Mouse (Mus musculus) urinary bladder, postnatal 0 days (tissue): ENCODE measurements around the gene Aimp2. TPM values are rescaled to one million over a fixed set of nuclear protein-coding genes. Genes with fewer than 3 reads are reported as not detected.

Experiments used
- polyA plus RNA-seq: library from polyadenylated mRNA; unstranded; fragments of >200 nt; fragmentation: Nextera tagmentation; extraction: Ambion mirVana; gene quantifications from 2 replicates; pipeline ENCODE4 v1.2.1, GENCODE M21; 2015

Aimp2 gene
- 79.5 and 83.0 TPM in 2 replicates for polyA plus RNA-seq

DNA sequence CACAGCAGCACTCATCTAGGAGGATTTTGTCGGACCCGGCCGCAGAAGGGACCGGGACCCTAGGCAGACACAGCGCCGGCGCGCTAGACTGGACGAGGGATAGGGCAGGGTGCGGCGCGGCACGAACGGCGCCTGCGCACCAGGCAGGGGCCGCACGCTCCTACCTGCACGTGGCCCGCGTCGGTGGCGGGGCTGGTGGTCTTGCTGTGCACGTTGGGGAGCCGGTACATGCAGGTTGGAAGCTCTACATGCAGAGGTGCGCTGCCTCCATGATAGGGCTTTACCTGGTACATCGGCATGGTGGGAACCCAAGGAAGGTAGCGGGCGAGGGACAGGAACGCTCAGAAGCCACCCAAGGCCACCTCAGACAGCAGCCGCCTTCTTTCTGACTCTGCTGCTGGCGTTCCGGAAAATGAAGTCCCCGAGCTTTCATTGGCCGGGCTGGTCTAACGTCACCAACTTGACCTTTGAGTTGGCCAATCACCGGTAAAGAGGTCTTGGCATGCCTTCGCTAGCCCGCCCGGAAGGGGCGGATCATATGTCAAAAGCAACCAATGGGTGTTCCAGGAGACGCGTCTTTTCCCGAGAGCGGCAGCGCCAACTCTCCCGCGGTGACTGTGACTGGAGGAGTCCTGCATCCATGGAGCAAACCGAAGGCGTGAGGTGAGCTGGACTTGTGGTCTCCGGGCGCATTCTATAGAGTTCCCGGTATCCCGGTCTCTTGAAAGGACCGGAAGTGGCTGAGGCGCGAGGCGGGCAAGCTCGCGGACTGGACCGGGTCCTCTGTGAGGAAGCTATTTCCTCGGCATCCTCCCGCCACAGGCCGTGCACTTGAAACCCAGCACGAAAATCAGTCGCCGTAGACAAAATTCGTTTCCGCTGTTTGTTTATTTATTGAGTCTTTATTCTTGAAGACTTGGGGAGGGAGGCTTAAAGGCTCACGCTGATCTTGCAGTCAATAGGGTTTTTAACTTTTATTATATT, at the start of gene Aimp2, which contains the start of gene Pms2:
Gene Aimp2 (minus strand): TSS at position 431 of the 984 bp plus-strand sequence.
Gene Pms2 (plus strand): TSS at position 548 of the 984 bp plus-strand sequence.

DNA sequence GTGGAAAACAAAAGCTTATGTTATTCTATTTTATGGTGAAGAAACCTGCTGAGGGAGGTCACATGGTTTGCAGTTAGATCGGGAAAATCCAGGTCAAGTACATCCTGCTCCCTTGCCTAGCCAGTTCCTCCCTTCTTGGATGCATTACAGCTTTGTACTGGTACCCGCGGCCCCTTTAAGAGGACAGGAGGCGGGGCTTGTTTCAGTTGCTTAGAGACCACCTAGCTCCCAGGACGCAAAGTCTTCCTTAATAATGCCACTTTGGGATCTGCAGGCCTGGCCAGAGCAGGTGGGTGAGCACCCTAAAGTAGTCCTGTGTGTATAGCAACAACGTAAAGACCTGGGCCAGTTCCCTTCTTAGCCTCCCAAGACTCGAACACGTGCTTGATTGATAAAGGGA, 23.2 kb upstream of the Aimp2 start, which contains the start of gene Rsph10b:
Gene Rsph10b (plus strand): TSS at position 205 of the 400 bp plus-strand sequence.

DNA sequence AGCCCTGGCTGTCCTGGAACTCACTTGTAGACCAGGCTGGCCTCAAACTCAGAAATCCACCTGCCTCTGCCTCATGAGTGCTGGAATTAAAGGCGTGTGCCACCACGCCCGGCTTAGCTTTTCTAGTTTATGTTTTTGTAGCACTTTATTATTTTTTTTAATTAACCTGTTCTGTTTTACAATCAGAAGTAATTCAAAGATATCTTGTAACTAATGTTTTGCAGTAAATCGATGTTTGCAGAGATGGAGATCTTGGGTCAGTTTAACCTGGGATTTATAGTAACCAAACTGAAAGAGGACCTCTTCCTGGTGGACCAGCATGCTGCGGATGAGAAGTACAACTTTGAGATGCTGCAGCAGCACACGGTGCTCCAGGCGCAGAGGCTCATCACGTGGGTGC, 18.2 kb upstream of the Aimp2 start, which contains the start of gene Gm42421:
Gene Gm42421 (plus strand): TSS at position 301 of the 400 bp plus-strand sequence.

DNA sequence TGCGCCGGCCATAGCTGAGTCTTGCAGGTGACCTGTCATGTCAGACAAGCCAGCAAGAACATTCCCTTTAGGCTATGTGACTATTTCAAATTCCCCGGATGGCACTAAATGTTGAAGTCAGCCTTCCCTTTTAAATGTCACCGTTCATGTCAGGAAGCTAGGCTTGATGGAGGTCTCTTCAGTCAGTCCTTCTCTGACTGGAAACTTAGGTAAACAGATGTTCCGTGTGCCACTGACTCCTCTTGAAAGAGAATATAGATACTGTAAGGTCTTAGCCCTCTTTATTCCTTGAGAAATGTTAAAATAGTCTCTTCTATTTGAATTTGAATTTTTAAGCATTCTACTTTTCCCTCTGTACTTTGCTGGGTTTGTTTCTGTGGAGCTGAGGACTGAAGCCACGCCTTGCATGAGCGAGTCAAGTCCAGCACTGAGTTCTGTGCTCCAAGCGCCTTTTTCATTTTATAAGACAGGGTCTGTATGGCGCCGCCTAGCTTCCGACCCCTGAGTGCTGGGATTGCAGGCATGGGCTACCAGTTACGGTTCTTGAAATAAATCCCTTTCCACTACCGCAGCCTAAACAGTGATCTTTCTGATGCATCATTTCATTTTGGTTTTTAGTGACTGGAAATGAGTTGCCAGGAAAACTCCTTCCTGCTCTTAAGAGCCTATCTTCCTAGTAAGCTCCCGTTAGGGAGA, 11.9 kb downstream of the Aimp2 start, which contains the start of gene Ankrd61:
Gene Ankrd61 (minus strand): TSS at position 51 of the 696 bp plus-strand sequence.

Other genes with a start within 250 kb of the Aimp2 start
- 6.3 and 6.9 TPM in 2 replicates for gene Usp42, start 177.6 kb downstream of the Aimp2 start, polyA plus RNA-seq
- gene Eif2ak1, start 92.1 kb downstream of the Aimp2 start, polyA plus RNA-seq: 19.2 and 19.5 TPM in 2 replicates
- 0.08 and 0.27 TPM in 2 replicates for gene Ankrd61, start 12.2 kb downstream of the Aimp2 start, polyA plus RNA-seq
- gene Pms2, start 117 bp upstream of the Aimp2 start, polyA plus RNA-seq: 10.0 and 11.9 TPM in 2 replicates
- gene Gm42421, start 18.3 kb upstream of the Aimp2 start, polyA plus RNA-seq: 0.24 TPM in 1 of 2 replicates, not detected in the other
- 0.19 and 0.52 TPM in 2 replicates for gene Rsph10b, start 23.2 kb upstream of the Aimp2 start, polyA plus RNA-seq
- gene Ccz1, start 105.0 kb upstream of the Aimp2 start, polyA plus RNA-seq: 47.3 and 52.5 TPM in 2 replicates
- not detected in 2 replicates for gene Ocm, start 116.8 kb upstream of the Aimp2 start, polyA plus RNA-seq
- 3.0 and 3.8 TPM in 2 replicates for gene Lmtk2, start 190.6 kb upstream of the Aimp2 start, polyA plus RNA-seq